Mouse (Mus musculus): ENCODE data around the gene Mapkap1. TPM values are rescaled to one million over a fixed set of nuclear protein-coding genes. Genes with fewer than 3 reads are reported as not detected.
A peak's percentile ranks its signal among the peaks of the same experiment; 100 is the strongest.
"Not testable (repeated sequence)": the region's sequence is repeated elsewhere in the genome, so short reads cannot be mapped to it uniquely, and the experiment has no call there.

Gene Mapkap1
- polyA plus RNA-seq, 1 experiment from 2014 or later: 74.7 TPM

DNA sequence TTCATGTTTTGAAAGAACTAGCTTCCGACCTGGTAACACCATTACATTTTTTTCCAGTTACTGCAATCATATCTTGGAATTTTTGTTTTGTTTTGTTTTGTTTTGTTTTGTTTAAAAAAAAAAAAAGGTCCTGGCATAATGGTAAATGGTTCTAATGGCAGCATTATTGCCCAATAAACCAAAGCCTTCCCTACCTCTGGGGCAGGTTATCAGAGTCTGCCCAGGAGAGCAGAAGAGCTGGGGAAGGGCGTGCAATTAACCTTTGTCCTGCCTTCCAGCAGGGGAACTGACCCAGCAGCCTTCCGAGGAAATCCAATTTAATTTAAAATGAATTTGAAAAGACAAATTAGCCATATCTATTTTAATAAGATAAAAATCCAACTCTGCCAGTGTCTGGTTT lies 75.5 kb downstream of the Mapkap1 start:
- H3K27me3 ChIP-seq (ENCODE audit: control insufficient read depth, insufficient read depth, low read length): no peaks in the 10 kb centered on the region

DNA sequence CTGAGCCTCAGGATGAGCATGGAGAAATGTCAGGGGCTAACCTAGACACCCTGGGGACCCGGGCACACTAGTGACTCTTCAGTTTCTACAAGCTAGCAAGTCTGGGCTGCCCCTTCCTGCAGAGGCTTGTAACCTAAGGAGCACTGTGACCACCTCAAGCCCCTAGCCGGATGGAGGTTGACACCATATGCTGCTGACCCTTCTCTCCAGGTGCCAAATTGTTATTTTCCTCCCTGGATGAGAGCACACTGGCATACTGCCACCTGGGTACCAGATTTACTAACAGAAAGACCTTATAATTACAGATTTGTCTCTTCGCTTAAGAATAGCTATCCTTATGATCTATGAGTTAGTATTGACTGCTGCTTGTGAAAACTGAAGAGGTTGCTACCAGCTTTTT lies 76.0 kb downstream of the Mapkap1 start:
- H3K4me3 ChIP-seq (ENCODE audit: control insufficient read depth in 1 of 2, insufficient read depth in 1 of 2, low read depth in 1 of 2, low read length in 2 of 2): no peak overlapping the region
- WGBS: 79% methylated on average over 3 of the region's 3 CpGs
- peaks cover 3 to 4% of the 10 kb centered on the region in 2 experiments; a peak in 1 of 4 replicates for H3K4me1 ChIP-seq (ENCODE audit: control insufficient read depth in 2 of 2, insufficient read depth in 2 of 2, low read length in 2 of 2)
- no peaks in the 10 kb centered on the region for H3K27me3 ChIP-seq (ENCODE audit: control insufficient read depth, insufficient read depth, low read length)
- H3K36me3 ChIP-seq (ENCODE audit: control insufficient read depth, insufficient read depth, low read length): no peaks in the 10 kb centered on the region
- no peak overlapping the region for H3K9ac ChIP-seq (ENCODE audit: low read length)
- H3K4me2 ChIP-seq (ENCODE audit: low read length): no peak overlapping the region
- H3K9me3 ChIP-seq (ENCODE audit: control insufficient read depth, low read length): no peaks in the 10 kb centered on the region
- no peak overlapping the region for H3K27ac ChIP-seq (replicated peaks in 1 of 2; ENCODE audit: control insufficient read depth in 1 of 2, insufficient read depth in 1 of 2, low read depth in 2 of 2, low read length in 2 of 2)
- no peak for ATAC-seq (ENCODE audit: insufficient number of reproducible peaks, insufficient read depth, low FRiP score, low read depth)

More for the DNA sequence above, 75.5 kb downstream of the Mapkap1 start:
- no peaks in the 10 kb centered on the region for H3K36me3 ChIP-seq (ENCODE audit: control insufficient read depth, insufficient read depth, low read length)
- H3K4me3 ChIP-seq (ENCODE audit: control insufficient read depth in 1 of 2, insufficient read depth in 1 of 2, low read depth in 1 of 2, low read length in 2 of 2): no peak overlapping the region
- peaks cover under 1 to 4% of the 10 kb centered on the region in 2 experiments; a peak in 1 of 4 replicates for H3K4me1 ChIP-seq (ENCODE audit: control insufficient read depth in 2 of 2, insufficient read depth in 2 of 2, low read length in 2 of 2)
- ATAC-seq (ENCODE audit: insufficient number of reproducible peaks, insufficient read depth, low FRiP score, low read depth): no peak
- 80% methylated on average over 3 of the region's 3 CpGs for WGBS
- H3K27ac ChIP-seq (replicated peaks in 1 of 2; ENCODE audit: control insufficient read depth in 1 of 2, insufficient read depth in 1 of 2, low read depth in 2 of 2, low read length in 2 of 2): no peak overlapping the region
- no peak overlapping the region for H3K9ac ChIP-seq (ENCODE audit: low read length)
- H3K9me3 ChIP-seq (ENCODE audit: control insufficient read depth, low read length): no peaks in the 10 kb centered on the region
- no peak overlapping the region for H3K4me2 ChIP-seq (ENCODE audit: low read length)

DNA sequence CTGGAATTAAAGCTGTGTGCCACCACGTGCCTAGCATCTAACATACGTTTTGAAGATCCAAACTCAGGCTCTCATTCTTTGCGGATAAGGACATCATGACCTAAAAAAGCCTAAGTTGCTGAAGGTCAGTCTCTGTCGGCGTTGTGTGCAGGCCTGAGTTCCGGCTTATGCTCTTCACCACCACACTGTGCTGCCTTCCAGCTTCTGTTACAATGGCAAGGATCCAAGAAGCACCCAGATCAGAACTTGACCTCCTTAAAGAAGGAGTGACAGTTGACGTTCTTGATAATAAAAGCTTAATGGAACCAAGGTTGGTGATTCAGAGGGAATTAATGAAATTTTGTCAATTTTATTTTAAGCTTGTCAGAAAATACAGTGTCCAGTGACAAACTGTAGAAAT lies 80.7 kb downstream of the Mapkap1 start:
- no peak overlapping the region for H3K27ac ChIP-seq (replicated peaks in 1 of 2; ENCODE audit: control insufficient read depth in 1 of 2, insufficient read depth in 1 of 2, low read depth in 2 of 2, low read length in 2 of 2)
- ATAC-seq (ENCODE audit: insufficient number of reproducible peaks, insufficient read depth, low FRiP score, low read depth): no peak
- H3K27me3 ChIP-seq (ENCODE audit: control insufficient read depth, insufficient read depth, low read length): no peaks in the 10 kb centered on the region
- H3K9me3 ChIP-seq (ENCODE audit: control insufficient read depth, low read length): no peaks in the 10 kb centered on the region
- H3K4me2 ChIP-seq (ENCODE audit: low read length): no peak overlapping the region
- H3K4me3 ChIP-seq (ENCODE audit: control insufficient read depth in 1 of 2, insufficient read depth in 1 of 2, low read depth in 1 of 2, low read length in 2 of 2): no peak overlapping the region
- no peak overlapping the region for H3K9ac ChIP-seq (ENCODE audit: low read length)
- peaks cover 12 to 13% of the 10 kb centered on the region in 2 experiments for H3K4me1 ChIP-seq (ENCODE audit: control insufficient read depth in 2 of 2, insufficient read depth in 2 of 2, low read length in 2 of 2)
- no peaks in the 10 kb centered on the region for H3K36me3 ChIP-seq (ENCODE audit: control insufficient read depth, insufficient read depth, low read length)
- 65% methylated on average over 7 of the region's 7 CpGs for WGBS

DNA sequence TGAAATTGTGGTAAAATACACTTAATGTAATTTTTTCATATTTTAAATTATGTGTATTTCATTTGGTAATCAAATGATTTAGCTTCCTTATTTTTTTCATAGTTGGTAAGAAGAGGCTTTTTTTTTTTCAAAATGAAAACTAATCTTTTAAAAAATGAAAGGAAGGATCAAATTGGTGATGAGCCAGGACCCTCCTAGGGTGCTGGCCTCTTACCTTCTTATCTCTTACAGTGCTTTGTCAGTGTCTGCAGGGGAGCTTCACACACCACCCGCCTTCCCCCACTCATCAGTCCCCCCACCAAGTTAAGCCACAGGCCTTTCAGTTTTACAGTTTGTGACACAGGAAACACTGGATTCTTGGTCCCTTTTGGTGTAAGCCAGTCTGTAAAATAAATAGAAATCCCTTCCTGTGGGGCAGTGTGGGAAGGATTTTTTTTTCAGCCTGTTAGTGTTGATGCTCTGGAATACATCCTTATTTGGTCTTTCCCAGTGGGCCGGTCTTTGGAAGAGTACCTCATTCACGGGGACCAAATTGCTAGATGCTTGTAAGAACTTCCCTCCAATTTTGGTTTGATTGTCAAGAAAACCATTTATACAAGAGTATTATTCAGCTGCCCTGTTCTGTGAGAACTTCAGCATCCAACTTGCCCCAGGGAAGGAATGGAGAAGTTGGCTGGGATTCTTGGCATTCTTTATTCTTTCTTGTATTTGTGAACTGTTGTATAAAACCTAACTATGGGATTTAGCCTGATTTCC lies 97.6 kb downstream of the Mapkap1 start:
- H3K27me3 ChIP-seq (ENCODE audit: control insufficient read depth, insufficient read depth, low read length): no peaks in the 10 kb centered on the region
- H3K27ac ChIP-seq (replicated peaks in 1 of 2; ENCODE audit: control insufficient read depth in 1 of 2, insufficient read depth in 1 of 2, low read depth in 2 of 2, low read length in 2 of 2): peak overlapping the region in 1 of 2 experiments; percentile 11; a peak in 1 of 4 replicates
- H3K4me2 ChIP-seq (ENCODE audit: low read length): no peak overlapping the region
- H3K4me1 ChIP-seq (ENCODE audit: control insufficient read depth in 2 of 2, insufficient read depth in 2 of 2, low read length in 2 of 2): peaks cover 2 to 4% of the 10 kb centered on the region in 2 experiments; a peak in 2 of 4 replicates
- 0 out of 2 replicates have a peak, but pooled peaks cover 8% of the 10 kb centered on the region for H3K36me3 ChIP-seq (ENCODE audit: control insufficient read depth, insufficient read depth, low read length)
- no peak overlapping the region for H3K9ac ChIP-seq (ENCODE audit: low read length)
- WGBS: 28% methylated on average over 3 of the region's 3 CpGs
- H3K9me3 ChIP-seq (ENCODE audit: control insufficient read depth, low read length): no peaks in the 10 kb centered on the region
- no peak overlapping the region for H3K4me3 ChIP-seq (ENCODE audit: control insufficient read depth in 1 of 2, insufficient read depth in 1 of 2, low read depth in 1 of 2, low read length in 2 of 2)
- no peak for ATAC-seq (ENCODE audit: insufficient number of reproducible peaks, insufficient read depth, low FRiP score, low read depth)

DNA sequence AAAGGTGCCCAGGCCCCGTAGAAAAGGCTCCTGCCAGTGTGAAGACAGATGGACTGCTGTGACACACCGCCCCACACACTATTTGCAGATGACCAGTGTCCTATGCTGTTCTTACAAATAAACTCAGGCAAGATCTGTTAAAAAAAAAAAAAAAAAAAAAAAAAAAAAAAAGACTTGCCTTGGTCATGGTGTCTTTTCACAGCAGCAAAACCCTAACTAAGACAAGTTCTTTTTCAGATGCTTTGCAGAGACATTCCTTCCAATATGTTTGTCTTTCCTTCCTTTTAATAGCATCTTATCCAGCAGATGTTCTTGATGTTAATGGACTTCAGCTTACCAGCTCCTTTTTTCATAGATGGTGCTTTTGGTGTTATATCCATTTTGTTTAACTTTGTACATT lies 99.6 kb downstream of the Mapkap1 start:
- not testable (repeated sequence) for H3K36me3 ChIP-seq (ENCODE audit: control insufficient read depth, insufficient read depth, low read length); H3K4me3 ChIP-seq (ENCODE audit: control insufficient read depth in 1 of 2, insufficient read depth in 1 of 2, low read depth in 1 of 2, low read length in 2 of 2); H3K4me1 ChIP-seq (ENCODE audit: control insufficient read depth in 2 of 2, insufficient read depth in 2 of 2, low read length in 2 of 2); H3K9ac ChIP-seq (ENCODE audit: low read length); H3K4me2 ChIP-seq (ENCODE audit: low read length); H3K9me3 ChIP-seq (ENCODE audit: control insufficient read depth, low read length); ATAC-seq (ENCODE audit: insufficient number of reproducible peaks, insufficient read depth, low FRiP score, low read depth); H3K27ac ChIP-seq (replicated peaks in 1 of 2; ENCODE audit: control insufficient read depth in 1 of 2, insufficient read depth in 1 of 2, low read depth in 2 of 2, low read length in 2 of 2); H3K27me3 ChIP-seq (ENCODE audit: control insufficient read depth, insufficient read depth, low read length)
- 88% methylated on average over 2 of the region's 2 CpGs for WGBS

DNA sequence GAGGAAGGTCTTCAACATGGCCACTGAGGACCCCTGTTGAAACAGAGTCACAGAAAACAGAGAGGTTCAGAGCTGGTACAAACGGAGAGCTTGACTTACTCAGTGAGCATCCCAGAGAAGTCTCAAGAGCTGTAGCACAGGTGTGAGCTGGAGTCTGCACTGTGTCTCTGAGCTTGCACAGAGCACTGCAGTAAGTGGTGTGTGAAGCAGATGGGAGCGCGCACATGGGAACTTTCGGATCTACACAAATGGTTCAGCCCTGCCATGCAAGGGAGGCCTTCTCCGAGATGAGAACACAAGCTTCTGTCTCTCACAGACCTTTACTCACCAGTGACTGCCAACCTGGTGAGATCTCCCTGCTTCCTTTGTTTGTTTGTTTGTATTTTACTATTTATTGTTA lies 103.3 kb downstream of the Mapkap1 start:
- no peaks in the 10 kb centered on the region for H3K27me3 ChIP-seq (ENCODE audit: control insufficient read depth, insufficient read depth, low read length)
- WGBS: 90% methylated on average over 5 of the region's 5 CpGs
- no peak overlapping the region for H3K4me3 ChIP-seq (ENCODE audit: control insufficient read depth in 1 of 2, insufficient read depth in 1 of 2, low read depth in 1 of 2, low read length in 2 of 2)
- H3K4me2 ChIP-seq (ENCODE audit: low read length): no peak overlapping the region
- H3K9ac ChIP-seq (ENCODE audit: low read length): no peak overlapping the region
- no peak for ATAC-seq (ENCODE audit: insufficient number of reproducible peaks, insufficient read depth, low FRiP score, low read depth)
- no peaks in the 10 kb centered on the region for H3K4me1 ChIP-seq (ENCODE audit: control insufficient read depth in 2 of 2, insufficient read depth in 2 of 2, low read length in 2 of 2)
- no peak overlapping the region for H3K27ac ChIP-seq (replicated peaks in 1 of 2; ENCODE audit: control insufficient read depth in 1 of 2, insufficient read depth in 1 of 2, low read depth in 2 of 2, low read length in 2 of 2)
- H3K9me3 ChIP-seq (ENCODE audit: control insufficient read depth, low read length): no peaks in the 10 kb centered on the region
- H3K36me3 ChIP-seq (ENCODE audit: control insufficient read depth, insufficient read depth, low read length): 0 out of 2 replicates have a peak, but pooled peaks cover 5% of the 10 kb centered on the region

DNA sequence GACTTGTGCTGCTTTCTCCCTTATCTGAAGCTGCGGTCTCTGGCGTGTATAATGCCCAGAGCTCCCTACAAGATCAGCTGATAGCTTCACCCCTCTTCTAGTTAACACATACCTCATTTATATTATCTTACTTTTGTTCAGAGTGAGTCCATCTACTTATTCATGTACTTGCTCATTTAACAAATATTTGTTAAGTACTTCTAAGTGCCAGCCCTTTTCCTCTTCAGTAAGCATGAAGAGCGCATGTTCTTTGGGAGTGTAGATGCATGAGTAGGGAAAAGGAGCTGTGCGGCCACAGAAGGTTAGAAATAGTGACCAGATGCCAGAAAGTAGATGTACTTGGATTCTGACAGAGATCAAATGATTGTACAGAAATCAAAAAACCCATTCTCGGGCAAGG lies 108.7 kb downstream of the Mapkap1 start:
- Histone ChIP-seq H3K27me3 (ENCODE audit: control insufficient read depth, insufficient read depth, low read length) (no peaks in the 10 kb centered on the region), H3K4me2 (ENCODE audit: low read length) (no peak overlapping the region), H3K9ac (ENCODE audit: low read length) (no peak overlapping the region), H3K36me3 (ENCODE audit: control insufficient read depth, insufficient read depth, low read length) (peaks cover 11% of the 10 kb centered on the region; the same call in 1 of the 2 replicates), H3K9me3 (ENCODE audit: control insufficient read depth, low read length) (no peaks in the 10 kb centered on the region), H3K4me1 (ENCODE audit: control insufficient read depth in 2 of 2, insufficient read depth in 2 of 2, low read length in 2 of 2) (no peaks in the 10 kb centered on the region), H3K4me3 (ENCODE audit: control insufficient read depth in 1 of 2, insufficient read depth in 1 of 2, low read depth in 1 of 2, low read length in 2 of 2) (no peak overlapping the region), H3K27ac (replicated peaks in 1 of 2; ENCODE audit: control insufficient read depth in 1 of 2, insufficient read depth in 1 of 2, low read depth in 2 of 2, low read length in 2 of 2) (no peak overlapping the region)
- ATAC-seq (ENCODE audit: insufficient number of reproducible peaks, insufficient read depth, low FRiP score, low read depth): no peak
- 85% methylated on average over 5 of the region's 5 CpGs for WGBS

DNA sequence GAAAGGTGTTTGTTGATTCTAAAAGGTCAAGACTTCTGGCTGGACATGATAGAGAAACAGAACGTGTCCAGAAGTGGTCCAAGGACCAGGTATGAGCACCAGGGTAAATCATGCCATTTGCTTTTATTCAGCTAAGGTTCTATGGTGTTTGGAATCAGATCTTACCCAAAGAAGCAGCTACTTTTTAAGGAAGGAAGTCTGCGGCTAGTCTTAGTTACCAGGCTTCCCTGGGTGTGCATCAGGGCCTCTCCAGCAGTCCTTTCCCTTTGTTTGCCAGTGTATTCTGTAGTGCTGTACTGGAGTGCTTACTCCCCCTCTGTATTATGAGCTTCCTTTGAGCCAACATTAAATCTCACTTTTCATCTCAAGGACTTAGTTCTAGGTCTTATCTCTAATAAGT lies 111.5 kb downstream of the Mapkap1 start:
- H3K36me3 ChIP-seq (ENCODE audit: control insufficient read depth, insufficient read depth, low read length): peaks cover 7% of the 10 kb centered on the region; the same call in 1 of the 2 replicates
- H3K4me1 ChIP-seq (ENCODE audit: control insufficient read depth in 2 of 2, insufficient read depth in 2 of 2, low read length in 2 of 2): no peaks in the 10 kb centered on the region
- no peak for ATAC-seq (ENCODE audit: insufficient number of reproducible peaks, insufficient read depth, low FRiP score, low read depth)
- no peak overlapping the region for H3K9ac ChIP-seq (ENCODE audit: low read length)
- no peak overlapping the region for H3K4me2 ChIP-seq (ENCODE audit: low read length)
- no peak overlapping the region for H3K4me3 ChIP-seq (ENCODE audit: control insufficient read depth in 1 of 2, insufficient read depth in 1 of 2, low read depth in 1 of 2, low read length in 2 of 2)
- 75% methylated on average over 2 of the region's 2 CpGs for WGBS
- no peaks in the 10 kb centered on the region for H3K27me3 ChIP-seq (ENCODE audit: control insufficient read depth, insufficient read depth, low read length)
- H3K9me3 ChIP-seq (ENCODE audit: control insufficient read depth, low read length): no peaks in the 10 kb centered on the region
- no peak overlapping the region for H3K27ac ChIP-seq (replicated peaks in 1 of 2; ENCODE audit: control insufficient read depth in 1 of 2, insufficient read depth in 1 of 2, low read depth in 2 of 2, low read length in 2 of 2)
